Mouse (Mus musculus): ENCODE measurements at regions not wholly inside any gene's neighbourhood (a gene's known extent, or its start where the extent isn't known, plus 50 kb on each side); places are given as distances from the start of the nearest gene placed in this dataset.

- ATAC-seq = no peak
- H3K4me1 ChIP-seq = no peaks in the 10 kb centered on the region
- H3K4me2 ChIP-seq = no peak overlapping the region
- peaks cover 23% of the 10 kb centered on the region; the same call in 1 of the 2 replicates for H3K9me3 ChIP-seq (replicated peaks)
- no peak overlapping the region for H3K27ac ChIP-seq
- WGBS (ENCODE audit: insufficient replicate concordance) = 74% methylated on average over 10 of the region's 10 CpGs
- H3K36me3 ChIP-seq = no peaks in the 10 kb centered on the region
- H3K27me3 ChIP-seq (replicated peaks) = no peaks in the 10 kb centered on the region
- H3K9ac ChIP-seq = no peak overlapping the region
- no peak overlapping the region for H3K4me3 ChIP-seq
Measured at GRCm38 (mm10) chr4:153742241-153742640, 214.8 kb upstream of the A430005L14Rik start.

- H3K27ac ChIP-seq = no peak overlapping the region
- no peaks in the 10 kb centered on the region for H3K36me3 ChIP-seq
- no peaks in the 10 kb centered on the region for H3K4me1 ChIP-seq
- H3K27me3 ChIP-seq (replicated peaks) = no peaks in the 10 kb centered on the region
- no peak overlapping the region for H3K4me2 ChIP-seq
- H3K9ac ChIP-seq = no peak overlapping the region
- H3K9me3 ChIP-seq (replicated peaks) = no peaks in the 10 kb centered on the region
- WGBS (ENCODE audit: insufficient replicate concordance) = 65% methylated on average over 6 of the region's 6 CpGs
- no peak overlapping the region for H3K4me3 ChIP-seq
- ATAC-seq = no peak
Measured at GRCm38 (mm10) chr4:153752791-153753190, 204.2 kb upstream of the A430005L14Rik start.

- H3K4me2 ChIP-seq = no peak overlapping the region
- no peak overlapping the region for H3K4me3 ChIP-seq
- 81% methylated on average over 6 of the region's 6 CpGs for WGBS (ENCODE audit: insufficient replicate concordance)
- H3K27me3 ChIP-seq (replicated peaks) = no peaks in the 10 kb centered on the region
- H3K27ac ChIP-seq = no peak overlapping the region
- no peak overlapping the region for H3K9ac ChIP-seq
- H3K36me3 ChIP-seq = no peaks in the 10 kb centered on the region
- H3K9me3 ChIP-seq (replicated peaks) = no peaks in the 10 kb centered on the region; the same call in 1 of the 2 replicates
- ATAC-seq = no peak
- H3K4me1 ChIP-seq = no peaks in the 10 kb centered on the region
Measured at GRCm38 (mm10) chr4:153758323-153758722, 198.7 kb upstream of the A430005L14Rik start.

GRCm38 (mm10) chr4:153758781-153759180 lies 198.3 kb upstream of the A430005L14Rik start:
- no peak overlapping the region for H3K9ac ChIP-seq
- no peak for ATAC-seq
- no peaks in the 10 kb centered on the region for H3K4me1 ChIP-seq
- H3K36me3 ChIP-seq = no peaks in the 10 kb centered on the region
- no peaks in the 10 kb centered on the region for H3K27me3 ChIP-seq (replicated peaks)
- WGBS (ENCODE audit: insufficient replicate concordance) = 68% methylated on average over 8 of the region's 8 CpGs
- no peak overlapping the region for H3K4me3 ChIP-seq
- H3K9me3 ChIP-seq (replicated peaks) = no peaks in the 10 kb centered on the region; the same call in 1 of the 2 replicates
- no peak overlapping the region for H3K27ac ChIP-seq
- H3K4me2 ChIP-seq = no peak overlapping the region

GRCm38 (mm10) chr4:153760934-153761333 lies 196.1 kb upstream of the A430005L14Rik start:
- Histone ChIP-seq H3K4me3 (no peak overlapping the region), H3K27ac (no peak overlapping the region), H3K4me2 (no peak overlapping the region), H3K36me3 (no peaks in the 10 kb centered on the region), H3K4me1 (no peaks in the 10 kb centered on the region), H3K9ac (no peak overlapping the region), H3K27me3 (replicated peaks) (no peaks in the 10 kb centered on the region), H3K9me3 (replicated peaks) (no peaks in the 10 kb centered on the region; the same call in 1 of the 2 replicates)
- WGBS (ENCODE audit: insufficient replicate concordance) = 68% methylated on average over 4 of the region's 4 CpGs
- no peak for ATAC-seq

- no peaks in the 10 kb centered on the region for H3K36me3 ChIP-seq
- H3K4me2 ChIP-seq = no peak overlapping the region
- no peak overlapping the region for H3K27ac ChIP-seq
- H3K27me3 ChIP-seq (replicated peaks) = no peaks in the 10 kb centered on the region
- ATAC-seq = no peak
- H3K4me1 ChIP-seq = no peaks in the 10 kb centered on the region
- WGBS (ENCODE audit: insufficient replicate concordance) = 73% methylated on average over 10 of the region's 10 CpGs
- no peak overlapping the region for H3K4me3 ChIP-seq
- H3K9me3 ChIP-seq (replicated peaks) = no peaks in the 10 kb centered on the region; the same call in 1 of the 2 replicates
- no peak overlapping the region for H3K9ac ChIP-seq
Measured at GRCm38 (mm10) chr4:153763413-153763812, 193.6 kb upstream of the A430005L14Rik start.

GRCm38 (mm10) chr4:153767713-153768112 lies 189.3 kb upstream of the A430005L14Rik start:
- 66% methylated on average over 9 of the region's 9 CpGs for WGBS (ENCODE audit: insufficient replicate concordance)
- no peaks in the 10 kb centered on the region for H3K27me3 ChIP-seq (replicated peaks)
- peaks cover 2% of the 10 kb centered on the region; the same call in 1 of the 2 replicates for H3K9me3 ChIP-seq (replicated peaks)
- no peaks in the 10 kb centered on the region for H3K4me1 ChIP-seq
- ATAC-seq = no peak
- no peak overlapping the region for H3K4me2 ChIP-seq
- H3K36me3 ChIP-seq = no peaks in the 10 kb centered on the region
- no peak overlapping the region for H3K9ac ChIP-seq
- H3K27ac ChIP-seq = no peak overlapping the region
- H3K4me3 ChIP-seq = no peak overlapping the region

- Histone ChIP-seq H3K27ac (no peak overlapping the region), H3K4me2 (no peak overlapping the region), H3K4me3 (no peak overlapping the region), H3K4me1 (no peaks in the 10 kb centered on the region), H3K27me3 (replicated peaks) (no peaks in the 10 kb centered on the region), H3K9ac (no peak overlapping the region), H3K36me3 (no peaks in the 10 kb centered on the region), H3K9me3 (replicated peaks) (peaks cover 5% of the 10 kb centered on the region; the same call in 1 of the 2 replicates)
- no peak for ATAC-seq
- 26% methylated on average over 3 of the region's 3 CpGs for whole genome bisulfite sequencing (ENCODE audit: insufficient replicate concordance)
Measured at GRCm38 (mm10) chr4:153768350-153768749, 188.7 kb upstream of the A430005L14Rik start.

- H3K36me3 ChIP-seq = no peaks in the 10 kb centered on the region
- no peaks in the 10 kb centered on the region for H3K4me1 ChIP-seq
- no peak overlapping the region for H3K27ac ChIP-seq
- ATAC-seq = no peak
- no peak overlapping the region for H3K4me3 ChIP-seq
- H3K4me2 ChIP-seq = no peak overlapping the region
- no peak overlapping the region for H3K9ac ChIP-seq
- no peaks in the 10 kb centered on the region for H3K27me3 ChIP-seq (replicated peaks)
- peaks cover 7% of the 10 kb centered on the region; the same call in 1 of the 2 replicates for H3K9me3 ChIP-seq (replicated peaks)
- WGBS (ENCODE audit: insufficient replicate concordance) = 69% methylated on average over 5 of the region's 5 CpGs
Measured at GRCm38 (mm10) chr4:153770675-153771074, 186.4 kb upstream of the A430005L14Rik start.

GRCm38 (mm10) chr4:153780501-153780900 lies 176.5 kb upstream of the A430005L14Rik start:
- Histone ChIP-seq H3K4me2 (no peak overlapping the region), H3K36me3 (no peaks in the 10 kb centered on the region), H3K9ac (no peak overlapping the region), H3K4me1 (no peaks in the 10 kb centered on the region), H3K9me3 (replicated peaks) (no peaks in the 10 kb centered on the region), H3K4me3 (no peak overlapping the region), H3K27ac (no peak overlapping the region), H3K27me3 (replicated peaks) (no peaks in the 10 kb centered on the region)
- ATAC-seq = no peak
- 63% methylated on average over 2 of the region's 2 CpGs for WGBS (ENCODE audit: insufficient replicate concordance)

GRCm38 (mm10) chr4:153781271-153781670 lies 175.8 kb upstream of the A430005L14Rik start:
- no peak for ATAC-seq
- H3K4me3 ChIP-seq = no peak overlapping the region
- H3K4me1 ChIP-seq = no peaks in the 10 kb centered on the region
- no peak overlapping the region for H3K9ac ChIP-seq
- H3K4me2 ChIP-seq = no peak overlapping the region
- no peaks in the 10 kb centered on the region for H3K27me3 ChIP-seq (replicated peaks)
- H3K36me3 ChIP-seq = no peaks in the 10 kb centered on the region
- H3K27ac ChIP-seq = no peak overlapping the region
- 58% methylated on average over 7 of the region's 7 CpGs for WGBS (ENCODE audit: insufficient replicate concordance)
- no peaks in the 10 kb centered on the region for H3K9me3 ChIP-seq (replicated peaks)

- Histone ChIP-seq H3K9ac (no peak overlapping the region), H3K27ac (no peak overlapping the region), H3K36me3 (no peaks in the 10 kb centered on the region), H3K4me3 (no peak overlapping the region), H3K9me3 (replicated peaks) (no peaks in the 10 kb centered on the region), H3K4me2 (no peak overlapping the region), H3K27me3 (replicated peaks) (no peaks in the 10 kb centered on the region), H3K4me1 (no peaks in the 10 kb centered on the region)
- 64% methylated on average over 10 of the region's 10 CpGs for WGBS (ENCODE audit: insufficient replicate concordance)
- ATAC-seq = no peak
Measured at GRCm38 (mm10) chr4:153781981-153782521, 175.0 kb upstream of the A430005L14Rik start.

- Histone ChIP-seq H3K27ac (no peak overlapping the region), H3K4me3 (no peak overlapping the region), H3K4me1 (no peaks in the 10 kb centered on the region), H3K4me2 (no peak overlapping the region), H3K9me3 (replicated peaks) (no peaks in the 10 kb centered on the region), H3K9ac (no peak overlapping the region), H3K36me3 (no peaks in the 10 kb centered on the region), H3K27me3 (replicated peaks) (no peaks in the 10 kb centered on the region)
- no peak for ATAC-seq
- WGBS (ENCODE audit: insufficient replicate concordance) = 72% methylated on average over 11 of the region's 11 CpGs
Measured at GRCm38 (mm10) chr4:153784401-153784800, 172.6 kb upstream of the A430005L14Rik start.

Measured in liver, embryonic 12.5 days (tissue).